8 mouse cellular contexts compared by ENCODE assay signal in genomic region chr10:116472579-116472978, GRCm38 (mm10). TPM values are rescaled to one million over a fixed set of nuclear protein-coding genes. Genes with fewer than 3 reads are reported as not detected.
DNase-seq lines count a peak whose midpoint lies in the region; ATAC-seq and TF ChIP-seq lines count a peak whose summit lies in the region.

No protein-coding gene starts in this region.

- no peak overlapping the region for H3K27ac ChIP-seq in lung, embryonic 14.5 days (ENCODE audit: low read depth)
- H3K27ac ChIP-seq in embryonic fibroblast, embryonic 13.5 days (ENCODE audit: insufficient read depth, low read length): no peak overlapping the region
- H3K27ac ChIP-seq in intestine, embryonic 15.5 days: no peak overlapping the region
- H3K27ac ChIP-seq in neural tube, embryonic 13.5 days (replicated peaks): peak overlapping the region; percentile 92

- peaks cover 4% of the 10 kb centered on the region; the same call in 1 of the 2 replicates for H3K4me1 ChIP-seq in lung, embryonic 14.5 days (ENCODE audit: insufficient read depth)
- H3K4me1 ChIP-seq in embryonic fibroblast, embryonic 13.5 days (ENCODE audit: control insufficient read depth, insufficient read depth, low read length): no peaks in the 10 kb centered on the region
- peaks cover 5% of the 10 kb centered on the region; the same call in 1 of the 2 replicates for H3K4me1 ChIP-seq in intestine, embryonic 15.5 days (replicated peaks)
- peaks cover 46% of the 10 kb centered on the region for H3K4me1 ChIP-seq in neural tube, embryonic 13.5 days (replicated peaks)

- H3K27me3 ChIP-seq in lung, embryonic 14.5 days (ENCODE audit: insufficient read depth, low read length): peaks cover 4% of the 10 kb centered on the region; the same call in 1 of the 2 replicates
- peaks cover 8% of the 10 kb centered on the region; the same call in 1 of the 2 replicates for H3K27me3 ChIP-seq in intestine, embryonic 15.5 days (replicated peaks)
- H3K27me3 ChIP-seq in neural tube, embryonic 13.5 days: no peaks in the 10 kb centered on the region

- no peak; the same call in 1 of the 2 replicates for ATAC-seq in lung, embryonic 14.5 days (ENCODE audit: insufficient read depth)
- no peak for ATAC-seq in intestine, embryonic 15.5 days
- ATAC-seq in neural tube, embryonic 13.5 days (ENCODE audit: low read depth): no peak
- ATAC-seq in cerebellum, adult (ENCODE audit: insufficient number of reproducible peaks, low FRiP score, low TSS enrichment): no peak

- H3K4me3 ChIP-seq in lung, embryonic 14.5 days (ENCODE audit: low read depth, low read length): peak overlapping the region; percentile 66
- H3K4me3 ChIP-seq in embryonic fibroblast, embryonic 13.5 days (ENCODE audit: insufficient read depth, low read length): peak overlapping the region; percentile 46
- H3K4me3 ChIP-seq in intestine, embryonic 15.5 days (replicated peaks): peak overlapping the region; percentile 64
- H3K4me3 ChIP-seq in neural tube, embryonic 13.5 days: peak overlapping the region; percentile 78

- no peaks in the 10 kb centered on the region for H3K36me3 ChIP-seq in lung, embryonic 14.5 days (ENCODE audit: insufficient read depth)
- no peaks in the 10 kb centered on the region for H3K36me3 ChIP-seq in intestine, embryonic 15.5 days
- H3K36me3 ChIP-seq in neural tube, embryonic 13.5 days: 0 out of 2 replicates have a peak, but pooled peaks cover 3% of the 10 kb centered on the region

- no peak for DNase-seq in lung, embryonic 14.5 days
- no peak for DNase-seq in lung, postnatal 4 days
- no peak for DNase-seq in adrenal gland, postnatal 4 days (ENCODE audit: low spot score in 2 of 2)
- DNase-seq in testis, postnatal 14 days (ENCODE audit: low spot score): no peak

- TF ChIP-seq POLR2A in embryonic fibroblast, embryonic 13.5 days (IDR thresholded peaks at IDR 0.05; ENCODE audit: low read depth, low read length): no peak

- WGBS in lung, embryonic 14.5 days: 7% methylated on average over 5 of the region's 5 CpGs
- 12% methylated on average over 5 of the region's 5 CpGs for WGBS in intestine, embryonic 15.5 days
- 13% methylated on average over 5 of the region's 5 CpGs for WGBS in neural tube, embryonic 13.5 days

- no peak for TF ChIP-seq CTCF in lung, embryonic 14.5 days (IDR thresholded peaks at IDR 0.05; ENCODE audit: low read depth)
- no peak for TF ChIP-seq CTCF in embryonic fibroblast, embryonic 13.5 days (IDR thresholded peaks at IDR 0.05; ENCODE audit: borderline replicate concordance, insufficient read depth, low read length)

- no peaks in the 10 kb centered on the region for H3K9me3 ChIP-seq in lung, embryonic 14.5 days (ENCODE audit: low read depth, low read length)
- no peaks in the 10 kb centered on the region for H3K9me3 ChIP-seq in intestine, embryonic 15.5 days
- H3K9me3 ChIP-seq in neural tube, embryonic 13.5 days: no peaks in the 10 kb centered on the region

- H3K4me2 ChIP-seq in lung, embryonic 14.5 days: peak overlapping the region; percentile 95
- peak overlapping the region; percentile 97 for H3K4me2 ChIP-seq in intestine, embryonic 15.5 days (replicated peaks)
- peak overlapping the region; percentile 88 for H3K4me2 ChIP-seq in neural tube, embryonic 13.5 days

- H3K9ac ChIP-seq in lung, embryonic 14.5 days: peak overlapping the region; percentile 71
- peak overlapping the region; percentile 53 for H3K9ac ChIP-seq in intestine, embryonic 15.5 days
- peak overlapping the region; percentile 88 for H3K9ac ChIP-seq in neural tube, embryonic 13.5 days

RNA-seq across cellular contexts. Expression of gene Kcnmb4, which starts 1.1 kb away (rescaled TPM):
- 3.9 and 4.6 TPM in 2 replicates for polyA plus RNA-seq in lung, embryonic 14.5 days (2014; fragmentation: Nextera tagmentation; extraction: Ambion mirVana)
- 2.0 and 3.5 TPM in 2 replicates for polyA plus RNA-seq in embryonic fibroblast, embryonic 13.5 days (2011; ENCODE audit: insufficient read length, low read depth, missing spikeins)
- polyA plus RNA-seq in intestine, embryonic 15.5 days (2015; fragmentation: Nextera tagmentation; extraction: Ambion mirVana): 3.5 and 3.9 TPM in 2 replicates
- 38.5 and 44.2 TPM in 2 replicates for polyA plus RNA-seq in neural tube, embryonic 13.5 days (2015; fragmentation: Nextera tagmentation; extraction: Ambion mirVana)
- total RNA-seq in adrenal gland, postnatal 4 days (2021): 1 to 10 TPM; 8.0 to 8.7 TPM
